Mouse (Mus musculus) gastrocnemius, adult 18-20 months (tissue): ENCODE results near the gene Ywhah. TPM values are rescaled to one million over a fixed set of nuclear protein-coding genes. Genes with fewer than 3 reads are reported as not detected.

Source experiments
- DNase-seq: peaks from one replicate; pipeline ENCODE4 v3.0.0; 2021; ENCODE audit warnings: low spot score
- long read RNA-seq, 2 experiments: library from polyadenylated mRNA; stranded (forward); transcript quantifications; one replicate each; pipeline ENCODE4 v2.0.0; 2021
- total RNA-seq, 2 experiments: library from RNA; stranded (reverse); gene quantifications; 2 replicates each; pipeline ENCODE4 v1.2.3; 2021

The Ywhah gene
- 10 to 100 TPM; 53.1 to 54.1 TPM for total RNA-seq
- long read RNA-seq, experiment 1, transcript Ywhah-201 (2 exons, 1,764 nt): major isoform, 108 of 109 reads
- long read RNA-seq, experiment 1, partial matches to known transcripts: 0 of 109 reads
- long read RNA-seq, experiment 1, other reads (novel, unspliced or antisense): 0 of 109 reads
- long read RNA-seq, experiment 2, transcript Ywhah-201 (2 exons, 1,764 nt): major isoform, 82 of 86 reads
- long read RNA-seq, experiment 2, partial matches to known transcripts: 4 of 86 reads
- long read RNA-seq, experiment 2, other reads (novel, unspliced or antisense): 0 of 86 reads

DNA sequence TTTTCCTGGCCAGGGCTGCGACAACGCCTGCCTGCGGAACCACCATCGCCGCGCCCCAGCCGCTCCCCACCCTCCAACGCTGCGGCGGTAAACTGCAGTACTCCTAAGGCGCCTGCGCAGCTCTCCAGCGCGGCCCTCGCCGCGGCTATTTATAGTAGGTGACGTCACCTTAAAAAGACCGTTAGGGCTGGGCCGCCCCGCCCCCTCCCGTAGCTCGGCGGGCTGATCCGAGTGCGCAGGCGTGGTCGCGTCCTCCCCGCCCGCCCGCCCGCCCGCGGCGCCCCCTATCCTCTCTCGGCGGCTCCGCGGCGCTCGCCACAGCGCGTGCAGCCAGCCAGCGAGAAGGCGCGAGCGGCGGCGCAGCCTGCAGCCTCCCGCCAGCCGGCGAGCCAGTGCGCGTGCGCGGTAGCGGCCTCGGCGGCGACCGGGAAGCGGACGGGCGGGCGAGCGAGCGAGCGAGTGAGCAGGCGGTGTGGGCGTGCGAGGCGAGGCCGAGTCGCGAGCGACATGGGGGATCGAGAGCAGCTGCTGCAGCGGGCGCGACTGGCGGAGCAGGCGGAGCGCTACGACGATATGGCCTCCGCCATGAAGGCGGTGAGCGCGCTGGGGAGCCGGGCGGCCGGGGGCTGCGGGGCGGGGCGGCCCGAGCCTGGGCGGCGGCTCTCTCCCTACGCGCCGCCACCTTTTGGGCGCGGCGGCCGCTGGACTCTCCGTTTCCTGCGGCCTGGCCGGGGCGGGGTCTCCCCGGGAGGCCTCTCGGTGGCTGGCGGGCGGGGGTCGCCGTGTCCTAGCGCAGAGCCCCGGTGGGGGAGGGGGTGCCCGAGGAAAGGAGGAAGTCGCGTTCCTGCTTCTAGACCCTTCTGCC is at the start of gene Ywhah:
Gene Ywhah (plus strand): TSS at position 256 of the 865 bp plus-strand sequence.
- peak; percentile 97 for DNase-seq

DNA sequence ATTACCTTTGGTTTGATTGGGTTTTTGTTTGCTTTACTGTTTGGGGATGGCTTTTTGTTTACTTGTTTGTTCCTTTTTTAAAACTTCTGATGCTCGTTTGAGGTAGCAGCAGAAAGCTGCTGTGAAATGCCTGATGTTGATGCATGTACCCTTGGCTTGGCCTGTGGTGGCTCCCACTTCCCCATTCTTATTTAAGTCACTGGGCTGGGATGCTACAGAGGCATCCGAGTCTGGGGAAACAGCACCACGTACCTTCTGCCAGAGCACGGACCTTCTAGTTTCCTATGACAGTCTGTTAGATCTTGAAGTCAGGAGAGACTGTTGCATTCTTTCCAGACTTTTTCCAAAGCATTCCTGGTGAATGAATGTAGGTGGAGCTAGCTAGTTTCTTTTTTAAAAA is 42.1 kb upstream of the Ywhah start:
- DNase-seq: no peak

DNA sequence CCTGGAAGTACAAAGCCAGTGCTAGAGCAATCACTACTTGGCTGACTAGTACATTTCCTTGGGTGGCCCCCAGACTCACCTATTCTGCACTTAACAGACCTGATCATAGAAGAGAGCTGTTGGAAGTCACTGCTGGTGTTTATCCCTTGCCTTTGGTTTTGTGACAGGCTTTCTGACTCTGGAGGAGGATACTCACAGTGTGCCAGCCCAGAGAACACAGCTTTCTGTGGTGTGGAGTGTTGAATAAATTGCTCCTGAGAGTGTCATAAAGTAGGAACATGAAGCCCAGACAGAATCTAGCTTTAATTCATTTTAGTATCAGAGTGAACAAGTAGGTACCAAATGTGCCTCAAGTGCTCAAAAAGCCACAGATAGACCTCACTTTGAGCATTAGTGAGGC is 41.4 kb upstream of the Ywhah start:
- no peak for DNase-seq

DNA sequence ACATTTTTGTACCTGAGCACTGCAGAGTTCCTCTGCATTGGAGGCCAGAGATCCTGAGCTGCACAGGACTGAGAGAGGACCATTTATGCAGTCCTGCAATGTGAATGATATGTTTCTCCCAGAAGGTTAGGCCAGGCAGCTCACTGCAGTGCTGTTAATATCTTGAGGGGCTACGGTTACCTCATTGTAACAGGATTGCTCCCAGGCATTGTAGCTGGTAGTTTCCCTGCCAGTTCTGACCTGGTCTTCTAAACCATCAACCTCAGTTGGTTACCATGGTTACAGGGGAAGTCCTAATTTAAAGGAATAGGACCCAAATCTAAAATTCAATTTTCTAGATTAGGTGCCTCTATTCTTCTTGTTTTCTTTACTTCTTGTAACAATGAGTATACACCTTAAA is 33.2 kb upstream of the Ywhah start:
- DNase-seq: no peak

DNA sequence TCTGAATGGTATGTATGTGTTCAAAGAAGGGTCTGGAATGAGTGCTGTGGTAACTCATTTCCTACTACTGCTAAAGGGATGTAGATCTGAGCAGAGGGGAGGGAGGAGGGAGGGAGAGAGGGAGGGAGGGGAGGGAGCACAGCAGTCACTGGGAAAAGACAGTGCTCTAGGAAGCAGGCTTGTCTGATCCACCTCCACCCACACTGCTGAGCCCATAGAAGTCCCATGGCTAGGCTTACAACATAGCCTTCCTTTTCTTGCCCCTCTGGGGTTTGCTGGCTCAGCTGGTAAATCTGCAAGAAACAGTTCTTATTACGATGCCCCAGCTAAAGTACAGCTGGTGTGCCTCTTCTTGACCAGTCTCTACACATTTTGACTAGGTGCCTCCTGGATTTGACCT is 30.7 kb upstream of the Ywhah start:
- DNase-seq: no peak

DNA sequence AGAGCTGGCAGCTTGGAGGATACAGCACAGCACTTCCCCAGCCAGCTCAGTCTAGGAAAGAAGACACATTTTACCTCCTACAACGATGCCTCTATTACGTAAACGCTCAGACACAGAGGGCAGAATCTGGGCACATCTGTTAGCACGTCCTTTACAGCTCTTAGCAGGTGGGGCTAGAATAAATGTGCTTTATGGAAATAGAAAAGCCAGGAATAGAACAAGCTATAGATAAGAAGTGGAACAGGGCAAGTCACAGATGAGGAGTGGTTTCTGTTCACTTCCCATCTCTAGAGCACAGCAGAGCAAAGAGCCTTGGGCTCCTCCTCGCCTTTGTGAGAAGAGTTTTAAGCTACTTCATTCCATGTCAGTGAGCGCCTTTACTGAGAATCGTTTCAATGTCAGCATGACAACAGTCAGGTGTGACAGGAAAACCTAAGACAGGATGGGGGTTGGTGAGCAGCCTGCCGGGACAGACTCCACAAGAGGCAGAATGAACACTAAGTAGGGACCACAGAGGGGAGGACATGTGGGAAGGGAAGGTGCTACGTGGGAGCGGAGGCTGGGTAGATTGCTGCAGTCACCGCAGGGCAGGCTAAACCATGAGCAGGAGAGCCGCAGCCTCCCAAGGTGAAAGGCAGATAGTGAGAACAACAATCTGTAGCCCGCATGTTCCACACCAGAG is 28.5 kb upstream of the Ywhah start:
- no peak for DNase-seq

DNA sequence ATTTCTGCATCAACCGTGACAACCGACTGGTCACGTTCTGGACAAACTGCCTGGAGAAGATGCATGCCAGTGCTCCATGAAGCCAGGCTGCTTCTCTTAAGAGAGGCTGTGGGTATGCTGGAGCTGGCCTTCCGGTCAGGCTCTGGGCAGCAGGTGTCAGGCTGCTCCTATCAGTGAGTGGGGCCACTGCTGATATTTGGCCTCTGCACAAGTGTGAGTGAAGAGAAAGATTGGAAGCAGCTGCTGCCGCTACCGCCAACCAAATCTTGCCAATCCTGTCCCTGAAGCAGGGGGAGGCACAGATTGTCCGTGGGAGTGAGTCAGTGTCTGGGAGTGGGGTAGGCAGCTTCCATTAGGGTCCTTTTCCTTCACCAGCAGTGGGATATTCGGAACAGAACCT is 27.5 kb upstream of the Ywhah start:
- DNase-seq: peak; percentile 18

DNA sequence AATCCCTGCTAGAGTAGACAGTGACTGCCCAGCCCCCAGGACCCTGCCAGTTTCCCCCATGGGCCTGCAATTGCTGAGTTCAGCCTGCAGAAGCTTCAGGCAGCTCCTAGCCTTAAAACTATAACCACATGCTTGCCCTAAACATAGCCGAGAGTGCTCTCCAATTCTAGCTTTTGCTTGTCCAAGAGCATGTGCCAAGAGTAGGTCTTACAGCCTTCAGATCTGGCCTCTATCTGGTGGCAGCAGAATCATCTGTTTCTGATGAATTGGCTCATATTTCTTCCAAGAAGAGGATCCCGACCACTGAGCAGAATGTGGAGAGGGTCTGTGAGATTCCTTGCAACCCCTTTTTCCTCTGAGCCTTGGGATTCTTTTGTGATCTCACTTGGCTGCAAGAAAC is 24.1 kb upstream of the Ywhah start:
- DNase-seq: no peak

DNA sequence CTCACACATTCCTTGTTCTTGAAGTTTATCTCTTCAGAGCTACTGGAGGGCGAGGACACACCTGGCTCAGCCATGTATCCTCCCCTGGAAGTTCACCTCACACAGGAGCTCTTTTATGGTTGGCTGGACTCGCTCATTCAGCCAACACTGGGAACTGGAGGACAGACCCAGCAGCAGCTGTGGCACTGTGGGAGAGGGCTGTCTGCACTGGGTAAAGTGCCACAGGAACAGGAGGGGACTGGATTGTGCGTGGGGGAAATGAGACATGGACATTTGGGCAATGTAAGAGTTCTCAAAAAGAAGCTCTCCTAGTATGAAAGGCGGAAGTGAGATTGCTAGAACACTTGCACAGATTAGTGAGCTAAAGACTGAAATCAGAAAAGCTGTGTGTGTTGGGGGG is 22.9 kb upstream of the Ywhah start:
- no peak for DNase-seq

DNA sequence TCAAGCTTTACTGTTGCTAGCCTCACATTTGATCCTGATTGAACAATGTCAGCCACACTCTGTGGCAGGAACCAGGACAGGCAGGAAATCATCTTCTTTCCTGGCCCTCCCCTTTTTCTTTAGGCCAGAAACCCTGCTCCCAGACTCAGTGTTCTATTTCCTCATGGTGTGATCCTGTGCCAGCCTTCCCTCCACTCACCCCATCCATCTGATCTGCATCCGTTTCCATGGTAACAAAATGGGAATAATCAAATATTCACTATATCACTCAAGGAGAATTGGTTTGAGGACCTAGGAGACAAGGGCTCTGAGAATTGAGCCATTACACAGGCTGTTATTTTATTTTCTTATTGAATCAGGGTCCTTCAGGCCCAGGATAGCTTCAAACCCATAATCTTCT is 22.1 kb upstream of the Ywhah start:
- DNase-seq: no peak

DNA sequence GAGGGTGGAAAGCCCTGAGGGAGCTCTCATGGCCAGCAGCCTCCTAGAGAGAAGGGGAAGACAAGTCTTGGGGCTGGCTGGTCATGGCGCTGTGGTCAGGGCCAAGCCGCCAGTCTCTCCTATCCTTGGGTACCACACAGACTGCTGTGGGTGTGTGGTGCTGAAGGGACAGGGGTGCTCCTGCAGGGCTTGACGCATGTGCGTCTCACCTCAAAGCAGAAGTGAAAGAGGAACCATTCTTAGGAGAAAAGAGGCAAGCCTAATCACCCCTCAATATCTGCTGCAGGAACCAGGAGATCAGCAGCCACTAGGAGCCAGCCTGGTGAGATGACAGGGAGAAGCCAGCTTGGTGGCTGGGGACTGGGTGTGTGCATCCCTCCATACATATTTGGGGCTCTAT is 20.9 kb upstream of the Ywhah start:
- no peak for DNase-seq

DNA sequence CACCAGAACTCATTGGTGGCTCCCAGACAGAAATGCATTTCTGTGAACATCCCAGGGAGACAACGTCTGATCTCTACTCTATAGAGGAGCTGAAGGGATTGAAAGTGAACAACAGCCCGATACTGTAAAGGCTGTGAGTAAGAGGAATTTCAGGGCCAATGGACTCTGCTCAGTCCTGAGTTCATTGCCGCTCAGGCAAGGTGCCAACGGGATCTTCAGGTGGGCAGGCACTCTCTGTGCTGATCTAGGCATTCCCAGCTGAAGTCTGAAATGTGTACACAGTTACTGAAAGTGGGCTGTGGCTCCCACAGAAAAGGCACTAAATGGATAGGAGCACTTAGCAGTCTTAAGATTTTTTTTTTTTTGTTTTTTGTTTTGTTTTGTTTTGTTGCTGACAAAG is 19.8 kb upstream of the Ywhah start:
- no peak for DNase-seq

DNA sequence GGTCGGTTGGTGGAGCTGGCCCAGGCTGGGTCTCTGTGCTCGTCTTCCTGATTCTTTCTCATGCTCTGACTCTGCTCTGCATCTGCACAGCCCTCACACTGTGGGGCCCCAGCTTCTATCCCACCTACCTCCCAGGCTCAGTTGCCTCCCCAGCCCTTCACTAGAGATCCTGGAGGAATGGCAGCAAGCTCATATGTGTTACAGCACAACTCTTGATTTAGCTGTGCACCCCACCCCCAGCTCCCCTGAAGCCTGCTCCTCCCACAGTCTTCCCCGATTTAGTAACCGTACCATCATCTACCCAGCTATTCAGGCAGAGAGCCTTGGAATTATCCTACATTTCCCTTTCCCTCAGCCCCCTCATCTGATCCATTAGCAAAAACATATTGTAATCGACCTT is 17.5 kb upstream of the Ywhah start:
- no peak for DNase-seq

DNA sequence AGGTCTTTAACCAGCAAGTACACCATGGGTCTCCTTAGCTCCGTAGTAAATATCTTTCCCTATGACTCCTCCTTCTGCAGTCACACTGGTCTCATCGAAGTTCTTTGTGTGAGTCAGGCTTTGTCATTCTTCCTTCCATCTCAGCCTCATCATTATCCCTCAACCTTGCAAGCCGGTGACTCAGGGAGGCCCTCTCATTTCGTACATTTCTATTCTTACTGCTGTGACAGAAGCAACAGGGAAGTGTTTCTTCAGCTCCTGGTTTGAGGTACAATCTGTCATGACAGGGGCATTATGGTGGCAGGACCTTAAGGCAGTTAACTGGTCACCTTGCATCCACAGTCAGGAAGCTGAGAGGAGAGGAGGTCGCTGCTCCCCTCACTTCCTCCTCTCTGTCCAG is 15.8 kb upstream of the Ywhah start:
- DNase-seq: no peak

DNA sequence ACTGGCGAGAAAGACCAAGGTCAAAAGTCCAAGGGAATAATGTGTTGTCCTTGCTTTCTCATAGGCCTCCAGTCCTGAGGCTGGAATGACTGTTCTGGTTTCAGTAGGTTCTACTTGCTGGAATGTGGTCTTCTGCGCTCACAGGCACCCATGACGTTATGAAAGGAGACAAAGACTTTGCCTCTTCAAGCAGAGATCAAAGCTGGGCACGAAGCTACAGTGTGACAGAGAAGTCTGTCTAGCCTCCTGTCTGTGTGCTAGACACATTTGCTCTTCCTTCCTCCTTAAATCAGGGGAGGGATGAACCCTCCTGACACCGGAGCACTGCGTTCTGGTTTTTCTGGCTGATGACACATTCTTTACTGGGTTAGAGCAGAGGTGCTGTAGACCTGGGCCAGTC is 15.1 kb upstream of the Ywhah start:
- DNase-seq: no peak

DNA sequence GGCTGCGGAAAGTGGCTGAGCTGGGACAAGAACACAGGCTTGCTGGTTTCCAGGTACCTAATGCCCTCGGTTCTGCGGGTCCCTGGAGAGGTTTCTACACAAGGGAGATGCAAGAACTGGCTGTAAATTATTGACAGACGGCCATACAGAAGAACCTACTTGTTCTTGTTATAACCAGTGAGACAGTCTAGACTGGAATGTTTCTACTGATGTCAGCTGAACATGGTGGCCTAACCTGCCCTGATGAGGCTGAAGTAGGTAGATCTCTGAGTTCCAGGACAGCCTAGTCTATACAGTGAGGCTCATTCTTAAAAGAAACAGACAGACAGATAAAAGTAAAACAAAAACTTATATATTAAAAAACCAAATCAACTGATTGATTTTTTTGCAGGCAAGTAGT is 14.5 kb upstream of the Ywhah start:
- DNase-seq: no peak

DNA sequence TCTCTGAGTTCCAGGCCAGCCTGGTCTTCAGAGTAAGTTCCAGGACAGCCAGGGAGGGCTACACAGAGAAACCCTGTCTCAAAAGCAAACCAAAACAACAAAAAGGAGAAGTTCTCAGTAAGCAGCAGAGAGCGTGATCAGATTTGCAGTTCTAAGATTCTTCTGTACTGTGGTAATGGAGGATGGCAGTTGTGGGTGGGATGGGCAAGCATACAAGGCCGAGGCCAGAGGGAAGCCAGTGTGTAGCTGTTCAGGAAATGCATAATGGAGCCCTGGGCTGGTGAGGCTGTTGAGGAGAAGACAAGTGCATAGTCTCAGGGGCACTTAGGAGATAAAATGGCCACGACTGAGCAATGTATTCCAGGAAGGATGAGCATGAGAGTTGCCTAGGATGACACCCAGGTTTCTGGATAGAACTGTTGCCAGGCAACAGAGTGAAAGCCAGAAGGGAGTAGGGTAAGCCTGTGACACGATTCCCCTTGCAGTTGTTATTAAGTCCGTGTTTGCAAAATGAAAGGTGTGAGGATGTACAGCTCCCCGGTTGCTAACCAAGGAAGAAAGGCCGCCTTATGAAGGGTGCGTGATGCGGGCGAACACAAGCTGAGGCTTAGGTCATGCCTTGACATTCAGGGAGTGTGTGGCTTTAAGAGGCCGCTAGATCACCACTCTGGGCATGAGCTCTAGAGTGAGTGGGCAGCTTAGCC is 13.0 kb upstream of the Ywhah start:
- no peak for DNase-seq

DNA sequence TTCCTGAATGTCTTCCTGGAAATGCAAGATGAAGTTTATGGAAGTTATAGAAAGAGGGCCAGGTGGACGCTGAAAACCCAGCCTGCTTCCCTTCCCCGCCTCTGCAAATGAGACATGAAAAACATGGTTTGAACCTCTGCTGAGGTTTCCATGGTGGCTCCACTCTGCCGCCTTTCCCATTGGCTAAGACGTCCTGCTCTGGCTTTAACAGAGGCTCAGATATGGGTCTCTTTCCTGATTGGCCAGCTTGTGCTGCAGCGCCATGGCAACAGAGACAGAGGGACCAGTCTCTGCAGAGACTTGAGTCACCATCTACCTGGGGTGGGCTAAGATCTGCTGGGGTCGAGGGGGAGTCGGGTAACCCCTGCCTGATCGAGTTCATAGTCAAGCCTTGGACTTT is 11.9 kb upstream of the Ywhah start:
- no peak for DNase-seq

DNA sequence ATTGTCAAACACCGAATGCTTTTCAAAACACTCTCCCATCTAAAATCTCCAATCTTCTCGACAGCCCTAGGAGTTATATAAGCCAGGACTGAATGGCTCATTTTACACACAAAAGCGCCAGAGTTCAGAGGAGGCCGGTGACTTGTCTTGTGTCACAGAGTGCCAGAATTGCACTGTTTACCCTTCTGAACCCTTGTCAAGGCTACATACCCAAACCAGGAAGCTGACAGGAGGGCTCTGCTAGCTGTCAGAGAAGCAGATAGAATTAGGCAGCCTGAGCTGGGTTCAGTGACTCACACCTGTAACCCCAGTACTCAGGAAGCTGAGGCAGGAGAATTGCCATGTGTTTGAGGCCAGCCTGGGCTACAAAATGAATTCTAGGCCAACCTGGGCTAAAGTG is 11.2 kb upstream of the Ywhah start:
- no peak for DNase-seq

DNA sequence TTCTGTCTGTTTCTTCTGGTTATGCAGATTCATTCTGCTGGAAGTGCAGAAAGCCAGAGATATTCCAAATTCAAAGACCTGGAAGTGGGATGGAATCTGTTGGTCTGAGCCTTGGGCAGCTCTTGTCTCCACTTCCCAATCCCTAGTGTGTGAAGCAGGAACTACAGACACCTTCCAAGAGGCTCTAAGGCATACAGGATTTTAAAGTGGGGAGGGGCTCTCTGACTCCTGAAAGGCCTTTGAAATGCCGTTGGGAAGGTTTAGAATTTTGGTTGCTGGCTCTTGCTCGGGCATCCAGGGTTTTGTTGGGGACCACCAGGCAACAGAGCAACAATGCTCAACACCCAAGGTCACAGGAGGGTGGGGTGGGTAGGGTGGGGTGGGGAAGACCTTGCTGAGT is 9.3 kb upstream of the Ywhah start:
- DNase-seq: no peak

DNA sequence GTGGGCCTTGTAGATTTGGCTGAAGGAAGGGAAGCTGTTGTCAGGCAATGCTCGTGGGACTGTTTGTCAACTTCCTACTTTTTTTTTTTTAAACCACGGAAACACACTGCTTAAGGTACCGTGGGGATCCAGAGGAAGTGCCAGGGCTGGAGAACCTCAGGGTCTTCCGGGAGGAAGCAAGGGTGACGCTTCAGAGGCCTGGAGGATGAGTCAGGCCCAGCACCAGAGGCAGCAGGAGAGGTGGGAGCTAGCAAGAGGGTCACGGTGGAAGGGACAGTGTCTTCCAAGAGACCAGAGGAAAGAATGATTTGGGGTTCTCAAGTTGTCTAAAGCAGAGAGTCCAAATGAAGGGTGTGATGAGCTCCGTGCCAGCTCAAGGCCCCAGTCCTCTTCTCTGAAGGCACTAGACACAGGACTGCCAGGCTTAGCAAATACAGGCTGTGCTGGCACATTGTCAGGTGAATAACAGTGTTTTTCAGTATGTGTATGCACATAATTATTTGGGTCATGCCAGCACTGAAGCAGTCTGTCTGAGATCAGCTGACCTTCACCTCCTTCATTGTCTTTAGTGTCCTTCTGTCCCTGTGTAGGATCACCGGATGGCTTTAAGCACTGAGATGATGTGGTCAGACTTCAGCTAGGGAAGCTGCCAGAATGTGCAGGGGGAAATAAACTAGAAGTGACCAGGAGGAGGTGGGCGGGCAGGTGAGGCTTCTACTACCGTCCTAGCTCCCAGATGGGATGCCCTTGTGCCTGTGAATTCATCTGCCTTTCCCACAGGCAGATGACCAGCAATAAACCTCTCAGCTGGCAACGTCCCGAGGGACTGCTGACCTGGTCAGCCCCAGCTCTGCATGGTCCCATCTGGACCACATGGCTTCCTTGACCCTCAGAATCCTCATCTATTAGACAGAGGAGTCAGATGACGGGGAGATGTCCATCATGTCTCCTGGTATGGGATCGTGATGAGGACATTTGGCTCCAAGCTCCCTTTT is 8.5 kb upstream of the Ywhah start:
- DNase-seq: no peak
